Mouse (Mus musculus) megakaryocyte, embryonic 14.5 days (primary cell): ENCODE measurements around the gene Slc24a4.

ENCODE experiments used
- FLI1 ChIP-seq: IDR thresholded peaks from 2 replicates; pipeline ENCODE4 v1.6.1; 2012; ENCODE audit warnings: low read length, inconsistent platforms, mixed read lengths
- GATA1 ChIP-seq: IDR thresholded peaks from 3 replicates; pipeline ENCODE4 v1.6.1; 2012; ENCODE audit warnings: mixed read lengths, low read length, inconsistent platforms, borderline replicate concordance

DNA sequence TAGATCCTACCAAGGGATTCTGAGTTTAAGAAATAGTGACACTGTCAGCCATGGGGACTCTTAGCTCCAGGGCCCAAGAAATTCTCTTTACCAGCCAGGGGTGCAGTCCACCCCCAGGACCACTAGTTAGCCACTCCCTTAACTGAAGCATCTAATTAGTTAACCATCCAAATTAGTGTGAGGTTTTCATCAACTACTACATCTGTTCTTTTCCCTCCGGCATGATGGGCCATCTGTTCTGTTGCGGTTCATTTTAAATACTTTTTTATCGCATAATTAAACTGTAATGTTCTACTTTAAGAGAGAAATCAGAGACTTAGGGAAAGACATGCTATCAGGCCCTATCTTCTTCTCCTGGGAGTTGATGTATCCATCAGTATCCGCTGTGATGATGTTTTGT is 121.8 kb downstream of the Slc24a4 start:
- TF ChIP-seq GATA1 (no peak), FLI1 (no peak)
